Mouse (Mus musculus): ENCODE measurements at regions not wholly inside any gene's neighbourhood (a gene's known extent, or its start where the extent isn't known, plus 50 kb on each side); places are given as distances from the start of the nearest gene placed in this dataset.

DNA sequence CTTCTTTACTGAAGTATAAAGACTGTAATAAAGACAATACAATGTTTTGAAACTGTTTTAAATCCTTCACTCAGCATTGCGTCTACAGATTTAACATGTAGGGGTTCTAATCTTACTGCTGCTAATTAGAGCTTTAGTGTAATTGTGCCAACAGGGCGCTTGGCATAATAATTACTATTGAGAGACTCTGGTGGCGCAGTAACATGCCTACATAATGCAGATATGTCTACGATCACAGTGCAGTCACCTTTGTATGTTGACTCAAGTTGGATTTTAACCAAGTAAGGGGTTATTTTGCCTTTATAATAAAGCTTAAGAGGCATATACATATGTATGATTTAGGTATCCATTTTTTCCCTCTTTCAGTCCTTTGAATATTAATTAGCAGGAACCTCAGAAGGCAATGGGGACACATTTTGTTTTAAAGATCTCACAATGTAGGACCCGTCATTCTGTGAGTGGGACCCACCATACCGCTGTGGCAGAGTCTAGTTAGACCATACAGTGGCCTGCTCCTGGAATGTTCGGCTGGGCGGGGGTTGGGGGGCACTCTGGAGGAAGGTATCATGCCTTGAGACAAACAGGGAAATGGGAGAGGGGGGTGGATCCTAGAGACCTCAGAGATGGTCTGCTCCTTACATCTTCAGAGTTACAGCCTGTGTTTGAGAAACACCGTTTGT is 521.3 kb upstream of the Sall1 start:
- Histone ChIP-seq H3K4me1 (ENCODE audit: control insufficient read depth, insufficient read depth, low read length) (no peaks in the 10 kb centered on the region), H3K27ac (ENCODE audit: control insufficient read depth, insufficient read depth, low read depth, low read length, poor library complexity) (no peak overlapping the region), H3K4me3 (replicated peaks; ENCODE audit: control insufficient read depth, low read depth, low read length) (no peak overlapping the region)
- 81% methylated on average over 9 of the region's 9 CpGs for WGBS
- TF ChIP-seq CTCF (IDR thresholded peaks at IDR 0.05; ENCODE audit: control insufficient read depth, insufficient read depth, low read length): no peak
- TF ChIP-seq POLR2A (IDR thresholded peaks at IDR 0.05; ENCODE audit: borderline replicate concordance, control insufficient read depth, low read depth, low read length): no peak

- WGBS: 64% methylated on average over 2 of the region's 2 CpGs
- TF ChIP-seq CTCF (IDR thresholded peaks at IDR 0.05; ENCODE audit: control insufficient read depth, insufficient read depth, low read length) (no peak), POLR2A (IDR thresholded peaks at IDR 0.05; ENCODE audit: borderline replicate concordance, control insufficient read depth, low read depth, low read length) (no peak)
- Histone ChIP-seq H3K4me3 (replicated peaks; ENCODE audit: control insufficient read depth, low read depth, low read length) (no peak overlapping the region), H3K4me1 (ENCODE audit: control insufficient read depth, insufficient read depth, low read length) (no peaks in the 10 kb centered on the region), H3K27ac (ENCODE audit: control insufficient read depth, insufficient read depth, low read depth, low read length, poor library complexity) (no peak overlapping the region)
Observed at GRCm38 (mm10) chr8:89563544-89563943, 519.6 kb upstream of the Sall1 start.

- Histone ChIP-seq H3K4me3 (replicated peaks; ENCODE audit: control insufficient read depth, low read depth, low read length) (no peak overlapping the region), H3K27ac (ENCODE audit: control insufficient read depth, insufficient read depth, low read depth, low read length, poor library complexity) (no peak overlapping the region), H3K4me1 (ENCODE audit: control insufficient read depth, insufficient read depth, low read length) (no peaks in the 10 kb centered on the region)
- TF ChIP-seq POLR2A (IDR thresholded peaks at IDR 0.05; ENCODE audit: borderline replicate concordance, control insufficient read depth, low read depth, low read length): no peak
- no peak for TF ChIP-seq CTCF (IDR thresholded peaks at IDR 0.05; ENCODE audit: control insufficient read depth, insufficient read depth, low read length)
- WGBS: 78% methylated on average over 8 of the region's 8 CpGs
Observed at GRCm38 (mm10) chr8:89562597-89562996, 518.6 kb upstream of the Sall1 start.

GRCm38 (mm10) chr8:89541231-89541630 is 497.3 kb upstream of the Sall1 start:
- TF ChIP-seq POLR2A (IDR thresholded peaks at IDR 0.05; ENCODE audit: borderline replicate concordance, control insufficient read depth, low read depth, low read length): no peak
- no peak for TF ChIP-seq CTCF (IDR thresholded peaks at IDR 0.05; ENCODE audit: control insufficient read depth, insufficient read depth, low read length)
- Histone ChIP-seq H3K4me1 (ENCODE audit: control insufficient read depth, insufficient read depth, low read length) (no peaks in the 10 kb centered on the region), H3K27ac (ENCODE audit: control insufficient read depth, insufficient read depth, low read depth, low read length, poor library complexity) (no peak overlapping the region), H3K4me3 (replicated peaks; ENCODE audit: control insufficient read depth, low read depth, low read length) (no peak overlapping the region)
- 47% methylated on average over 3 of the region's 3 CpGs for WGBS

GRCm38 (mm10) chr8:89534605-89535004 is 490.6 kb upstream of the Sall1 start:
- no peak overlapping the region for H3K27ac ChIP-seq (ENCODE audit: control insufficient read depth, insufficient read depth, low read depth, low read length, poor library complexity)
- no peak overlapping the region for H3K4me3 ChIP-seq (replicated peaks; ENCODE audit: control insufficient read depth, low read depth, low read length)
- TF ChIP-seq CTCF (IDR thresholded peaks at IDR 0.05; ENCODE audit: control insufficient read depth, insufficient read depth, low read length) (no peak), POLR2A (IDR thresholded peaks at IDR 0.05; ENCODE audit: borderline replicate concordance, control insufficient read depth, low read depth, low read length) (no peak)
- H3K4me1 ChIP-seq (ENCODE audit: control insufficient read depth, insufficient read depth, low read length): no peaks in the 10 kb centered on the region
- 46% methylated on average over 10 of the region's 10 CpGs for WGBS

GRCm38 (mm10) chr8:89525041-89525440 is 481.1 kb upstream of the Sall1 start:
- WGBS: 81% methylated on average over 6 of the region's 6 CpGs
- Histone ChIP-seq H3K4me1 (ENCODE audit: control insufficient read depth, insufficient read depth, low read length) (no peaks in the 10 kb centered on the region), H3K27ac (ENCODE audit: control insufficient read depth, insufficient read depth, low read depth, low read length, poor library complexity) (no peak overlapping the region), H3K4me3 (replicated peaks; ENCODE audit: control insufficient read depth, low read depth, low read length) (no peak overlapping the region)
- TF ChIP-seq CTCF (IDR thresholded peaks at IDR 0.05; ENCODE audit: control insufficient read depth, insufficient read depth, low read length) (no peak), POLR2A (IDR thresholded peaks at IDR 0.05; ENCODE audit: borderline replicate concordance, control insufficient read depth, low read depth, low read length) (no peak)

- no peak overlapping the region for H3K27ac ChIP-seq (ENCODE audit: control insufficient read depth, insufficient read depth, low read depth, low read length, poor library complexity)
- no peaks in the 10 kb centered on the region for H3K4me1 ChIP-seq (ENCODE audit: control insufficient read depth, insufficient read depth, low read length)
- no peak for TF ChIP-seq POLR2A (IDR thresholded peaks at IDR 0.05; ENCODE audit: borderline replicate concordance, control insufficient read depth, low read depth, low read length)
- no peak for TF ChIP-seq CTCF (IDR thresholded peaks at IDR 0.05; ENCODE audit: control insufficient read depth, insufficient read depth, low read length)
- H3K4me3 ChIP-seq (replicated peaks; ENCODE audit: control insufficient read depth, low read depth, low read length): no peak overlapping the region
- WGBS: 73% methylated on average over 3 of the region's 3 CpGs
Observed at GRCm38 (mm10) chr8:89523336-89523735, 479.4 kb upstream of the Sall1 start.

- WGBS: 78% methylated on average over 2 of the region's 2 CpGs
- TF ChIP-seq CTCF (IDR thresholded peaks at IDR 0.05; ENCODE audit: control insufficient read depth, insufficient read depth, low read length): no peak
- TF ChIP-seq POLR2A (IDR thresholded peaks at IDR 0.05; ENCODE audit: borderline replicate concordance, control insufficient read depth, low read depth, low read length): no peak
- Histone ChIP-seq H3K4me3 (replicated peaks; ENCODE audit: control insufficient read depth, low read depth, low read length) (no peak overlapping the region), H3K4me1 (ENCODE audit: control insufficient read depth, insufficient read depth, low read length) (no peaks in the 10 kb centered on the region), H3K27ac (ENCODE audit: control insufficient read depth, insufficient read depth, low read depth, low read length, poor library complexity) (no peak overlapping the region)
Observed at GRCm38 (mm10) chr8:89516602-89517001, 472.6 kb upstream of the Sall1 start.

DNA sequence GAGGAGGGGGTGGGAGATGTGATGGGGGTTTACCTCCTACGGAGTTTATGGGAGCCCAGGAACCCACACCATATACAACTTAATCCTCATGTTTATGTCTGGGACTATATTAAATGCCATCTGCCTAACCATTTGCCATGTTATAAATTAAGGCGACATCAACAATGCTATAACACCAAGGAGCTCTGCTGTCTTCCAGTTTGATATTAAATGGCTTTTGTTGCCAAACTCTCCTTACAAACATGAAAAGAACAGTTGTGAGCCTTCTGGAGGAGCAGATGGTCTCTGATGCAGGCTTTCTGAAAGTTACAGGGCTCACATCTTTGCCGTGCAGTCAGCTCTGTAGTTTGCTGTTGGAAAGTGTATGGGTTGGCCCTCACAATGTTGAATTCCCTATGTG is 470.3 kb upstream of the Sall1 start:
- Histone ChIP-seq H3K4me1 (ENCODE audit: control insufficient read depth, insufficient read depth, low read length) (no peaks in the 10 kb centered on the region), H3K4me3 (replicated peaks; ENCODE audit: control insufficient read depth, low read depth, low read length) (no peak overlapping the region), H3K27ac (ENCODE audit: control insufficient read depth, insufficient read depth, low read depth, low read length, poor library complexity) (no peak overlapping the region)
- WGBS: 66% methylated on average over 3 of the region's 3 CpGs
- TF ChIP-seq POLR2A (IDR thresholded peaks at IDR 0.05; ENCODE audit: borderline replicate concordance, control insufficient read depth, low read depth, low read length) (no peak), CTCF (IDR thresholded peaks at IDR 0.05; ENCODE audit: control insufficient read depth, insufficient read depth, low read length) (no peak)

Measured in bone marrow, adult 2 months (tissue).